Mouse (Mus musculus): ENCODE data around the gene Hk1. TPM values are rescaled to one million over a fixed set of nuclear protein-coding genes. Genes with fewer than 3 reads are reported as not detected.

Gene Hk1
- total and polyA plus RNA-seq, 3 experiments, result 192 to 740 (median 441) TPM

DNA sequence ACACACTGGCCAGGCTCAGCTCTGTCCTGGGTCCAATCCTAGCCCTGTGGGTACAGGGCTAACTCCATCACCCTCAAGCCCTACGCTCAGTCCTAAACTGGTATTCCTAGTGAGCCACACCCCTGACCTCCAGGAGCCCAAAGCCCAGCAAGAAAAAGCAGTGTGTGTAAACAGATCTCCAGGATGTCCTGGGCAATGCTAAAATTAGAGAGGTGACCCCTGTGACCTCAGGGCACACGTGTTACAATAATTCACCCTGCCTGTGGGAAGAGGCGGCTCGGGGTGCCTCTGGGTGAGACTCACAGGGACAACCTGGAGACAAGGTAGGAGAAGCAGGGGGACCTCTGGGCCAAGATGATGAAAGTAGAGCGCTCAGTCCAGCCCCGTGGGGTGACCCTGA lies 155.5 kb downstream of the Hk1 start:
- Histone ChIP-seq H3K4me3 (ENCODE audit: control insufficient read depth in 1 of 2, insufficient read depth in 1 of 2, low read depth in 2 of 2, low read length in 2 of 2) (no peak overlapping the region), H3K27ac (ENCODE audit: control insufficient read depth, low read depth, low read length) (no peak overlapping the region), H3K9me3 (replicated peaks; ENCODE audit: insufficient read depth, low read length) (no peaks in the 10 kb centered on the region), H3K27me3 (ENCODE audit: control insufficient read depth in 1 of 2, insufficient read depth in 2 of 2, low read length in 2 of 2) (no peaks in the 10 kb centered on the region), H3K4me1 (ENCODE audit: control insufficient read depth in 1 of 2, insufficient read depth in 2 of 2, low read length in 2 of 2) (peaks cover 0 to 11% of the 10 kb centered on the region in 2 experiments; a peak in 2 of 4 replicates), H3K9ac (ENCODE audit: control insufficient read depth, low read depth, low read length, poor library complexity, severe bottlenecking) (no peak overlapping the region), H3K36me3 (ENCODE audit: control insufficient read depth in 1 of 2, insufficient read depth in 2 of 2, low read length in 2 of 2) (peaks cover 0 to 6% of the 10 kb centered on the region in 2 experiments; a peak in 2 of 4 replicates), H3K79me2 (ENCODE audit: control insufficient read depth, insufficient read depth, low read length, poor library complexity) (no peaks in the 10 kb centered on the region)
- no peak for DNase-seq (ENCODE audit: low read depth, low spot score)
- no peak for TF ChIP-seq ZNF384 (IDR thresholded peaks at IDR 0.05; ENCODE audit: low read depth, low read length)
- no peak for TF ChIP-seq HCFC1 (IDR thresholded peaks at IDR 0.05; ENCODE audit: low read depth, low read length)
- TF ChIP-seq MYB (IDR thresholded peaks at IDR 0.05; ENCODE audit: low read depth, low read length), result no peak
- no peak for TF ChIP-seq USF2 (IDR thresholded peaks at IDR 0.05; ENCODE audit: borderline replicate concordance in 1 of 2, insufficient read depth in 1 of 2, low read depth in 1 of 2, low read length in 2 of 2)
- TF ChIP-seq ZKSCAN1 (IDR thresholded peaks at IDR 0.05; ENCODE audit: low read depth, low read length), result no peak
- TF ChIP-seq E2F4 (IDR thresholded peaks at IDR 0.05; ENCODE audit: borderline replicate concordance, low read depth, low read length), result no peak
- TF ChIP-seq CHD2 (IDR thresholded peaks at IDR 0.05; ENCODE audit: low read length), result no peak
- no peak for TF ChIP-seq POLR2AphosphoS5 (IDR thresholded peaks at IDR 0.05; ENCODE audit: borderline replicate concordance, low read depth, low read length)
- TF ChIP-seq RAD21 (IDR thresholded peaks at IDR 0.05; ENCODE audit: low read depth, low read length), result no peak
- TF ChIP-seq TAL1 (IDR thresholded peaks at IDR 0.05; ENCODE audit: low read length), result no peak
- TF ChIP-seq MAZ (IDR thresholded peaks at IDR 0.05; ENCODE audit: low read depth, low read length), result no peak
- TF ChIP-seq GABPA (IDR thresholded peaks at IDR 0.05; ENCODE audit: low read depth, low read length), result no peak
- no peak for TF ChIP-seq USF1 (IDR thresholded peaks at IDR 0.05; ENCODE audit: low read depth, low read length)

DNA sequence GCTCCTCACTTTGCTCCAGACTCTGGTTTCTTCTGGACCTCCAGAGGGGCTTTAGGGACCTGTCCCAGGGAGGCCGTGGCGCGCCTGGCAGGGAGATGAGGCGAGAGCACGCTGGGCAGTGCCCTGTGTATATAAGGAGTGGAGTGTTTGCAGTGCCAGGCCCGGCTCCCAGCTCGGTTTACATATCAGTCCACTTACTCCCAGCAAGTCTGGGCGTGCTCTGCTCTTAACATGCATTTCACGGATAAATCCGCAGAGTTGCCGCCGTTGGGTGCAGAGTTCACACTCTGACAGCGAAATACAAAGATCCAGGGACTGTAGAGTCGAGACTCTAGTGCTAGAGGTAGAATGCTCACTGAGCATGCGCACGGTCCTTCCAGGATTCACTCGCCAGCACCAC lies 156.9 kb downstream of the Hk1 start:
- H3K27me3 ChIP-seq (ENCODE audit: control insufficient read depth in 1 of 2, insufficient read depth in 2 of 2, low read length in 2 of 2), result no peaks in the 10 kb centered on the region

More for the DNA sequence above, 156.9 kb downstream of the Hk1 start:
- no peak overlapping the region for H3K9ac ChIP-seq (ENCODE audit: control insufficient read depth, low read depth, low read length, poor library complexity, severe bottlenecking)
- no peaks in the 10 kb centered on the region for H3K9me3 ChIP-seq (replicated peaks; ENCODE audit: insufficient read depth, low read length)
- H3K4me3 ChIP-seq (ENCODE audit: control insufficient read depth in 1 of 2, insufficient read depth in 1 of 2, low read depth in 2 of 2, low read length in 2 of 2), result no peak overlapping the region
- no peak for TF ChIP-seq MAZ (IDR thresholded peaks at IDR 0.05; ENCODE audit: low read depth, low read length)
- no peak for TF ChIP-seq CTCF (IDR thresholded peaks at IDR 0.05 in 2 of 3, conservative IDR thresholded peaks at IDR 0.05 in 1 of 3; ENCODE audit: control insufficient read depth in 1 of 3, insufficient read depth in 1 of 3, low read depth in 2 of 3, low read length in 3 of 3, poor library complexity in 1 of 3, severe bottlenecking in 1 of 3)
- TF ChIP-seq NRF1 (IDR thresholded peaks at IDR 0.05; ENCODE audit: insufficient read depth, low read depth, low read length, poor library complexity, severe bottlenecking), result no peak
- TF ChIP-seq CHD1 (IDR thresholded peaks at IDR 0.05; ENCODE audit: low read depth, low read length), result no peak
- TF ChIP-seq JUND (IDR thresholded peaks at IDR 0.05; ENCODE audit: low read depth, low read length), result no peak
- no peak for TF ChIP-seq SMC3 (IDR thresholded peaks at IDR 0.05; ENCODE audit: low read depth, low read length)
- TF ChIP-seq HCFC1 (IDR thresholded peaks at IDR 0.05; ENCODE audit: low read depth, low read length), result no peak
- TF ChIP-seq MEF2A (IDR thresholded peaks at IDR 0.05; ENCODE audit: extremely low read depth, insufficient replicate concordance, low read depth, low read length, poor library complexity, severe bottlenecking), result no peak
- no peak for TF ChIP-seq TCF12 (IDR thresholded peaks at IDR 0.05; ENCODE audit: low read depth, low read length)
- no peak for TF ChIP-seq ZMIZ1 (IDR thresholded peaks at IDR 0.05; ENCODE audit: low read depth, low read length)
- no peak for TF ChIP-seq KAT2A (conservative IDR thresholded peaks at IDR 0.05; ENCODE audit: low read depth, low read length)
- no peak for TF ChIP-seq E2F4 (IDR thresholded peaks at IDR 0.05; ENCODE audit: borderline replicate concordance, low read depth, low read length)
- no peak for TF ChIP-seq ETS1 (IDR thresholded peaks at IDR 0.05; ENCODE audit: low read depth, low read length)
- TF ChIP-seq GABPA (IDR thresholded peaks at IDR 0.05; ENCODE audit: low read depth, low read length), result no peak
- no peak for TF ChIP-seq POLR2AphosphoS2 (IDR thresholded peaks at IDR 0.05; ENCODE audit: low read length)
- H3K36me3 ChIP-seq (ENCODE audit: control insufficient read depth in 1 of 2, insufficient read depth in 2 of 2, low read length in 2 of 2), result peaks cover 0 to 6% of the 10 kb centered on the region in 2 experiments; a peak in 2 of 4 replicates
- H3K4me1 ChIP-seq (ENCODE audit: control insufficient read depth in 1 of 2, insufficient read depth in 2 of 2, low read length in 2 of 2), result peaks cover 0 to 17% of the 10 kb centered on the region in 2 experiments; a peak in 2 of 4 replicates
- no peak for DNase-seq (ENCODE audit: low read depth, low spot score)
- no peaks in the 10 kb centered on the region for H3K79me2 ChIP-seq (ENCODE audit: control insufficient read depth, insufficient read depth, low read length, poor library complexity)
- no peak overlapping the region for H3K27ac ChIP-seq (ENCODE audit: control insufficient read depth, low read depth, low read length)
